Mouse (Mus musculus): ENCODE measurements at regions not wholly inside any gene's neighbourhood (a gene's known extent, or its start where the extent isn't known, plus 50 kb on each side); places are given as distances from the start of the nearest gene placed in this dataset.

GRCm38 (mm10) chr13:80557156-80557555, 326.0 kb upstream of the Arrdc3 start:
- DNase-seq (no peak), ATAC-seq (ENCODE audit: insufficient read depth) (no peak; the same call in 1 of the 2 replicates)
- no peaks in the 10 kb centered on the region for H3K36me3 ChIP-seq (ENCODE audit: insufficient read depth)
- H3K4me2 ChIP-seq, result no peak overlapping the region
- H3K9me3 ChIP-seq (ENCODE audit: low read depth, low read length), result no peaks in the 10 kb centered on the region
- H3K4me3 ChIP-seq (ENCODE audit: low read depth, low read length), result no peak overlapping the region
- H3K27ac ChIP-seq (ENCODE audit: low read depth), result no peak overlapping the region
- H3K27me3 ChIP-seq (ENCODE audit: insufficient read depth, low read length), result no peaks in the 10 kb centered on the region
- H3K9ac ChIP-seq, result no peak overlapping the region
- TF ChIP-seq CTCF (IDR thresholded peaks at IDR 0.05; ENCODE audit: low read depth), result no peak
- H3K4me1 ChIP-seq (ENCODE audit: insufficient read depth), result no peaks in the 10 kb centered on the region

All from lung, embryonic 14.5 days (tissue).